Mouse (Mus musculus) retina, adult 2 months (tissue): ENCODE results near the gene Zfp618.

Experiments used
- DNase-seq: peaks from one replicate; pipeline ENCODE4 v3.0.0-alpha.2; 2012; ENCODE audit warnings: low read depth, low spot score

Zfp618 gene

DNA sequence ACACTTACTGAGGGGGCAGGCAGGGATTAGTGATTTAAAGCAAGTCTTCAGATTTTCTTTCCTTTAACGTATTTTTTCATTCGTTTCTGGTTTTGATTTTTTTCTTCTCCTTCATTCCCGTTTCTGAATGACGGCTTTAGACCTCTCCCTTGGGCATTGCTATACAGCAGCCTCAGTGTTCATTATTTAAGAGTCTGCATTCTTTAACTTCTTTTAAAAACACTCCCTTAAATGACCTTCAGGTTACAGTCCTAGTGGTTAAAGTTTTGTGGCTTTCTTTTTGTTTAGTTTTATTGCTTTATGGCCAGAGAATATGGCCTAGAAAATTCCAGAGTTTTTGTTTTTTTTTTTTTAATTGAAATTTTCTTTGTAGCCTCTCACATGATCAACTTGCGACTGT lies 64.8 kb downstream of the Zfp618 start:
- DNase-seq: no peak

- DNase-seq: no peak
Measured at GRCm38 (mm10) chr4:63031240-63031639, 65.9 kb downstream of the Zfp618 start.

GRCm38 (mm10) chr4:63032581-63033006 lies 67.2 kb downstream of the Zfp618 start:
- DNase-seq: no peak

- no peak for DNase-seq
Measured at GRCm38 (mm10) chr4:63033724-63034123, 68.4 kb downstream of the Zfp618 start.

DNA sequence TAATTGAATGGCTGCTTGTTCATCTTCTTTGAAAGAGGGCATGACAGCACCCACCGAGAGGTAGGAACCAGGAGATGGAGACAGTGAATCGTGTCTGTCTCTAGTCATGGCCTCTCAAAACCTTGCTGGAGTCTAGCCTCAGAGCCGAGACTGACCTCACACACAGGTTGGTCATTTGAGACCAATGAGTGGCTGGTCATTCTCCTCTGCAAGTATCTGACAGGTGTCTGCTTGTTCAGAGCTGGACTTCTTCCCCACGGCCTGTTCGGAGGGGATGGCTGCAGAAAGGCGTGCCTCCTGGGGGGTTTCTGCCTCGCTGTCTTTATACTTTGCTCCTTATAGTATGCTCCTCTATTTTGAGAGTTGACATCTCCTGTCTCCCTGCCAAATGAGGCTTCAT lies 70.6 kb downstream of the Zfp618 start:
- no peak for DNase-seq

GRCm38 (mm10) chr4:63036790-63037189 lies 71.4 kb downstream of the Zfp618 start:
- DNase-seq: no peak

DNA sequence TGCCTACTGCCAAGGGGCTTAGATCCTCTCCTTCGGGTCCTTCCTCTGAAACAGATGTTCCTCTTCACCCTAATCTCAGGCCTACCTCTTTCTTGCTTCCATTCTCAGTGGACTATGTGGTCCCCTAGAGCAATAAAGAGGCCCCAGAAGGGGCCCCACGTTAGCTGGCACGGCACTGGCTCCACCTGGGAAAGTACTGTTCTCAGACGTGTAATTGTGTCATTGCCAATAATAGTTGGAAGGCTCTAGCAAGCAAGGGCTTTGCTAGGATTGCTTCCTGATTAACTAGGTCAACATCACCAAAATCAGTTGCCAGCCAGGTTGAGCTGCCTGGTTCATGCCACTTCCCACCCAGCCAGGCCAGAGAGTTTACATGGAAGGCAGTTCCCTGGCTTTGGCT lies 72.2 kb downstream of the Zfp618 start:
- no peak for DNase-seq

DNA sequence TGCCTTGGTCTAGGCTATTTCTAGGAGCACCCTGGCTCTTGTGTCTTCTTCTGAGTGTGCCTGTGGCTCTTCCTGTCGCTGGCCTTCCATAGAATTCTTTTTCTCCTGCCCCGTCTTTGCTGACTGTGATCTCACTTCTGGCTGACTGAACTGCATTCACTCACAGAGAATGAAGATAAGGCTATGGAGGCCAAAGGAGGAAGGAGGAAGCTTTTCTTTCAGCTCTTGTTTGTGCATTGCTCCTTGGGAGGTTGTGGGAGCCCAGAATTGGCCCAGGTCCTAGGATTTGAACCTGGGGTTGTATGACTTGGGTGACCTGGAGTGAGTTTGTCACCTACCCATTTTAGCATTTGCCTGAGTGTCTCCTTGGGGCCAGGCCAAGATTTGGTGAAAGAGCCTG lies 72.9 kb downstream of the Zfp618 start:
- DNase-seq: no peak

DNA sequence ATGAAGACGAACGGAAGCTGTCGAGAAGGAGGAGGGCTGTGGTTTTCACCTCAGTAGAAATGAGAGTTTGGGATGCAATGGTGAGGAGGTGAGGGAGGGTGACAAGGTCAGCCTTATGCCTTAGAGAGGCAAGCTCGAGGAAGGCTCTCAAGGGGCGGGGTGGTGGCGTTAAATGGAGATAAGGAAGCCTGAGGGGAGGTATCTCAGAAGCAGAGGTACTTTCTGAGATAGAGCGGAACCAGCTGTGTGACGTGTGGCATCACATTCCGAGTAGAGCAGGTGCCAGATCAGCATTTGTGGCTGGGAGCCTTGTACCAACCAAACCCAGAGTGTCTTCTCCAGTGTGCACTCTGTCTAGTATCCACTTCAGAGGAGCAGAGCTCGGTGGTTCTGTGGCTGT lies 73.6 kb downstream of the Zfp618 start:
- DNase-seq: no peak

- no peak for DNase-seq
Measured at GRCm38 (mm10) chr4:63048606-63049005, 83.2 kb downstream of the Zfp618 start.

GRCm38 (mm10) chr4:63049596-63050318 lies 84.4 kb downstream of the Zfp618 start:
- no peak for DNase-seq

DNA sequence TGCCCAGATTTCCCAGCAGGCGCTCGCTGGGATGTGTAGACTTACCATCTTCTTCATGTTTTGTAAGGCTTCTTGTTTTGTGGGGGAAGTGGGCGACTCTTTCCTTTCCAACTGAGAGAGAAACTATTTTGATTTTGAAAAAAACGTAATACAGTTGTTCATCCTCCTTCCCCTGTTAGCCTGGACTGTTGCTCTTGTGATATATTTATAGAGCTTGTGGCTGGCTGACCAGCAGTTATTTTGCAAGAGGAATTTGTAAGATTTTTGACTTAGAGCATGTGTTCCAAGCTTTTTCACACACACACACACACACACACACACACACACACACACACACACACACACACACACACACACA lies 84.9 kb downstream of the Zfp618 start:
- no peak for DNase-seq

DNA sequence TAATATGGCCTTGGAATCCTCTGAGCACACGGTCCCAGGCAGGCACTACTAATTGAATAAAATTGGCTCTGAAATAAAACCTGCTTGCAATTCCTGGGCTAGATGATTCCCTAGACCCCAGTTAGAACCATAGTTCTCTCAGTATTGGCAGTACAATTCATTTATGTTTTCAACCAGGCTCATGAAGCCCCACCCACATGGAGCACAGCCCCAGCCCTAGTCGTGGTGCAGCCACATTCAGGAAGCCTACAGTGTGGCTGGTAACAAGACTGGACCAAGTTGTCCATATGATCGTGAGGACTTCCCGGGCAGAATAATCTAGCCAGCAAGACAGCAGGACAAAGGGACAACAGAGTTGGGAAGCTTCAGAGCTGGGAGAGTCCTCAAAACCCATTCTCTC lies 85.6 kb downstream of the Zfp618 start:
- no peak for DNase-seq

DNA sequence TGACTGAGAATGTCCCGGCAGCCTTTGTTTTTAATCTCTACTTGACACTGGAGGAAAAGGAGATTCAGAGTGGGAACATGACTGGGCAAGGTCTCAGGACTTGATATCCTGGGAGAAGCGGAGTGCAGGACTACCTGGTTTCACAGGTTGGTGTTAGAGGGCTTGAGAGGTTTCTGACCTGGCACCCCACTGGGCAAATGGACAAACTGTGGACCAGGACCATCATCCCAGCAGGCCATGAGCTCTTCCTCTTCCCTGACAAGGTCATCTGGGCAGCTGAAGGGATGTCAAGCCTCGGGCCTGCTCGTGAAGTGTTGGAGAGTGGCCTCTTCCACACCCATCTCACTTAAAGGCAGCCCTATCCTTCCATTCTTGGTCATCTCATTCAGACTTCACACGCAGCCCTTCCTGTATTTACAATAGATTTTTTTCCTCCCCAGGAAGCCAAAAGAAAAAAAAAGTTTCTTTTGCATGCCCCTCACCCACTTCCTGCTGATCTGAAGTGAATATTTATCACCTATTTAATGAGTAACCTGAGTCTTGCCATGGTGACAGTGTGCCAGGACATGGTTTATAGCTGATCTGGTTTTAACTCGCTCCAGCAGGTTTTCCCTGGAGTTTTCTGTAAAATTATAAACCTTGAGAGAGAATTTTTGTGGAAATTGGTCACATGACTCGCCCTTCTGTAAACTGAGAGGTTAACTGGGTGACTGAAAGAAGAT lies 86.7 kb downstream of the Zfp618 start:
- no peak for DNase-seq

- DNase-seq: no peak
Measured at GRCm38 (mm10) chr4:63052662-63053033, 87.3 kb downstream of the Zfp618 start.

- no peak for DNase-seq
Measured at GRCm38 (mm10) chr4:63055216-63055745, 89.9 kb downstream of the Zfp618 start.

DNA sequence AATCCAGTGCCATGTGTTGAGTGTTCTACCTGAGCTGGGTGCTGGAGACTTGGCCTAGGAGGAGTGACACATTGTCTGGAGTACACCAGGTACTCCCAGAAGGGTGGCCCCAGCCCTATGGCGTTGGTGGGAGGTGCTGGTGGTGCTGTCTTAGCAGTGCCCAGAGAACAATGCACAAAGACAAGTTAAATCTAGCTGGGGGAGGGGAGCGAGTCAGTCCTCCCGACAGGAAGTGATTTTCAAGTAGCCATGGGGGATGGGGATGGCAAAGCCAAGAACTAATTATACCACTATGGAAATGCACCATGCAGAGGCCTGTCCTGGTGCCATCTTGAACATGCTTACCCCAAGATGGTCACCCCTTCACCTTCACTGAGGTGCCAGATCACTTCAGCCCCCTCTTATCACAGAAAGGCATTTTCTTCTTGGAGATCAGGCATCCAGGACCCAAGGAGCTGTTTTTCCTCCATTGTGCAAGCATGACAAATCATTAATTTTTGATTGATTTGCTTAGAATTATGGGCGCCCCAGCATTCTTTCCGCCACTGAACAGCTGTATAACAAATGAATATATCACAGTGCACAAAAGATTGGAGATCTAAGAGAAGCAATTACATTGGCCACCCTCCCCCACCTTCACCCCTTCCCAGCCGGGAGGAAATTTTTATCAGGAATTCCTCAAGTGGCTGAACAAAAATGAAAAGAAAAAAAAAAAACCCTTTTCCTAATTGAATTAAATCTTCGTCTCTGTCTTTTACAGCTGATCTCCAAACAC lies 91.5 kb downstream of the Zfp618 start:
- no peak for DNase-seq

- no peak for DNase-seq
Measured at GRCm38 (mm10) chr4:63057581-63057980, 92.2 kb downstream of the Zfp618 start.

- DNase-seq: no peak
Measured at GRCm38 (mm10) chr4:63058686-63059085, 93.3 kb downstream of the Zfp618 start.

DNA sequence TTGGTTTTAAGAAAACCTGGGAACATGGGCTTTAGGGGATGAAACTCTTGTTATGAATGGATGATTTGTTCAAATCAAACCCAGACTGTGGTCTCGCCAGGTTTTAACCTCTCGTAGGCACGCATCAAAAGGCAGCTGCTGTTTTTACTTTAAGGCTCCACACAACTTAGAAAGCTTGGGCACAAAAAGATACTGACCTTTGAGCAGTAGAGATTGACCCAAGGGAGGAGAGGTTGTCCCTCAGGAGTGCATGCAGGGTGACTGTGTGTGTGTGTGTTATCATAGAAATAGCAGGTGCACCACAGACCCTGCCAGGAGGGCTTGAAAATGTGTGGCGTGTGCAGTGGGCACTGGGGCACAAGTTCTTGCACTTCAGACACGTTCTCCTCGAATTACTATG lies 95.0 kb downstream of the Zfp618 start:
- DNase-seq: no peak

DNA sequence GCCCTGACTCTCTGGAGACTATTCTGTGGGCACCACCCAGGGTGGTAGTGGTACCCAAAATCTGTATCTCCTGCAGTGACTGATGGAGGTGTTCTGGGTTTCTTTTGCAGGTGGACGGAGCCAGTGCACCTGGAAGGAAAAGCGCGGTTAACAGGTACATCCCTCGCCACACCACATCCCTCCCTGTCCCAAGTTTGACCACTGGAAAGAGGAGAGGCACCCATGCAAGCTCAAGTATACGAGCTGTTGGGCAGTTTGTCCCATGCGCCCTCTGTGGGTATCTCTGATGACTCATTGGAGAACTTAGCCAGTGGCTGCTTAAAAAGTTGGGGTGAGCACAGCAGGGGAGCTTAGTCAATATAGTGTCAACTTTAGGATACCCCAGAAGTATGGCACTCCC lies 96.0 kb downstream of the Zfp618 start:
- DNase-seq: no peak

DNA sequence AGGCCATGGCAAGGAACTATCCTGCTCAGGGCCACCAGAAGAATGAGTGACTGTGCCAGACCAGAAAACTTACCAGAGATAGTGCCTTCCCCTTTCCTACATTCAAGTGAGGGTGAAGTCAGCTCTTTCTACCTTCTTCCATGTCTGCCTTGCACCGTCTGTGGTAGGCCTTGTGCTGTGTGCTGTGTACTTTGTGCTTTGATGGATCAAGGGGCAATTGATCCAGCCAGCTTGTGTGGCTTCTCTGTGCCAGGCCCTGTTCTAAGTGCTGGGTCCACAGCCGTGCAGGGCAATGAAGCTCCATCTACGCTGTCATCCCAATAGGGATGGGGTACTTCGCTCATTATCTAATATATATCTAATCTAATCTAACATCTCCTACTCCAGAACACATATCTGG lies 98.0 kb downstream of the Zfp618 start:
- DNase-seq: no peak
